Mouse (Mus musculus): ENCODE data around the gene Atp8a2. TPM values are rescaled to one million over a fixed set of nuclear protein-coding genes. Genes with fewer than 3 reads are reported as not detected.

Gene Atp8a2
- total and polyA plus RNA-seq, 3 experiments = 0.11 TPM; not detected in 2

- TF ChIP-seq GATA1 (IDR thresholded peaks at IDR 0.05; ENCODE audit: borderline replicate concordance, low read length) (no peak), CTCF (IDR thresholded peaks at IDR 0.05; ENCODE audit: low read depth, low read length) (no peak), GATA2 (IDR thresholded peaks at IDR 0.05; ENCODE audit: borderline replicate concordance, low read depth, low read length) (no peak), TAL1 (conservative IDR thresholded peaks at IDR 0.05; ENCODE audit: low read depth, low read length) (no peak), POLR2AphosphoS5 (IDR thresholded peaks at IDR 0.05; ENCODE audit: insufficient replicate concordance, low read depth, low read length) (no peak)
- no peak for DNase-seq (ENCODE audit: low spot score)
- ATAC-seq (ENCODE audit: extremely low read depth, insufficient number of reproducible peaks, low FRiP score, poor library complexity, severe bottlenecking) = no peak
Observed at GRCm38 (mm10) chr14:60086254-60086807, 110.6 kb downstream of the Atp8a2 start.

DNA sequence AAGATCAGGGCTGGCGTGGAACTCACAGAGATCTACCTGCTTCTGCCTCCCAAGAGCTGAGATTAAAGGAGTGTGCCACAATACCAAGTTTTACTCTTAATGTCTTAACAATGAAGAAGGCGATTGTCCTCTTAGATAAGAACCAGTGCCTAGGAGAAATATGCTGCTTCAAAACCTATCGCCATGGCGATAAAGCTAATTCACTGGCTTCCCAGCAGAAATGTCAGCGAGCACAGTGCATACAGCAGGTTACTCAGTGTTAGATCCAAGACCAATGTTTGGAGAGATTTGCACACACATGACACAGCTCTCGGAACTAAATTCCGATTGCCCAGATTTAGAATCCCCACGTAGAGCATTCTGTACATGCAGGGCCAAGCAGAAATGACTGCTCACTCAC is 114.2 kb downstream of the Atp8a2 start:
- Histone ChIP-seq H3K36me3 (replicated peaks) (no peaks in the 10 kb centered on the region), H3K4me1 (ENCODE audit: insufficient read depth, low read depth, low read length) (no peaks in the 10 kb centered on the region), H3K4me3 (ENCODE audit: low read depth, low read length) (no peak overlapping the region), H3K9me3 (replicated peaks) (no peaks in the 10 kb centered on the region), H3K27me3 (ENCODE audit: insufficient read depth, low read length) (no peaks in the 10 kb centered on the region)
- DNase-seq (ENCODE audit: low spot score) = no peak
- no peak for TF ChIP-seq CTCF (IDR thresholded peaks at IDR 0.05; ENCODE audit: low read depth, low read length)
- TF ChIP-seq GATA1 (IDR thresholded peaks at IDR 0.05; ENCODE audit: borderline replicate concordance, low read length) = no peak
- TF ChIP-seq POLR2AphosphoS5 (IDR thresholded peaks at IDR 0.05; ENCODE audit: insufficient replicate concordance, low read depth, low read length) = no peak
- no peak for TF ChIP-seq GATA2 (IDR thresholded peaks at IDR 0.05; ENCODE audit: borderline replicate concordance, low read depth, low read length)
- TF ChIP-seq TAL1 (conservative IDR thresholded peaks at IDR 0.05; ENCODE audit: low read depth, low read length) = no peak
- no peak for ATAC-seq (ENCODE audit: extremely low read depth, insufficient number of reproducible peaks, low FRiP score, poor library complexity, severe bottlenecking)

More at GRCm38 (mm10) chr14:60086254-60086807, 110.6 kb downstream of the Atp8a2 start:
- Histone ChIP-seq H3K9me3 (replicated peaks) (no peaks in the 10 kb centered on the region), H3K4me1 (ENCODE audit: insufficient read depth, low read depth, low read length) (no peaks in the 10 kb centered on the region), H3K36me3 (replicated peaks) (no peaks in the 10 kb centered on the region), H3K27me3 (ENCODE audit: insufficient read depth, low read length) (no peaks in the 10 kb centered on the region), H3K4me3 (ENCODE audit: low read depth, low read length) (no peak overlapping the region)

GRCm38 (mm10) chr14:60072496-60072895 is 124.5 kb downstream of the Atp8a2 start:
- Histone ChIP-seq H3K27me3 (ENCODE audit: insufficient read depth, low read length) (no peaks in the 10 kb centered on the region), H3K4me1 (ENCODE audit: insufficient read depth, low read depth, low read length) (no peaks in the 10 kb centered on the region), H3K4me3 (ENCODE audit: low read depth, low read length) (no peak overlapping the region), H3K36me3 (replicated peaks) (no peaks in the 10 kb centered on the region), H3K9me3 (replicated peaks) (no peaks in the 10 kb centered on the region)
- no peak for TF ChIP-seq CTCF (IDR thresholded peaks at IDR 0.05; ENCODE audit: low read depth, low read length)
- no peak for TF ChIP-seq GATA2 (IDR thresholded peaks at IDR 0.05; ENCODE audit: borderline replicate concordance, low read depth, low read length)
- TF ChIP-seq GATA1 (IDR thresholded peaks at IDR 0.05; ENCODE audit: borderline replicate concordance, low read length) = no peak
- TF ChIP-seq POLR2AphosphoS5 (IDR thresholded peaks at IDR 0.05; ENCODE audit: insufficient replicate concordance, low read depth, low read length) = no peak
- TF ChIP-seq TAL1 (conservative IDR thresholded peaks at IDR 0.05; ENCODE audit: low read depth, low read length) = no peak
- ATAC-seq (ENCODE audit: extremely low read depth, insufficient number of reproducible peaks, low FRiP score, poor library complexity, severe bottlenecking) (no peak), DNase-seq (ENCODE audit: low spot score) (no peak)

- no peaks in the 10 kb centered on the region for H3K27me3 ChIP-seq (ENCODE audit: insufficient read depth, low read length)
- ATAC-seq (ENCODE audit: extremely low read depth, insufficient number of reproducible peaks, low FRiP score, poor library complexity, severe bottlenecking) = no peak
Observed at GRCm38 (mm10) chr14:60065186-60065585, 131.8 kb downstream of the Atp8a2 start.

DNA sequence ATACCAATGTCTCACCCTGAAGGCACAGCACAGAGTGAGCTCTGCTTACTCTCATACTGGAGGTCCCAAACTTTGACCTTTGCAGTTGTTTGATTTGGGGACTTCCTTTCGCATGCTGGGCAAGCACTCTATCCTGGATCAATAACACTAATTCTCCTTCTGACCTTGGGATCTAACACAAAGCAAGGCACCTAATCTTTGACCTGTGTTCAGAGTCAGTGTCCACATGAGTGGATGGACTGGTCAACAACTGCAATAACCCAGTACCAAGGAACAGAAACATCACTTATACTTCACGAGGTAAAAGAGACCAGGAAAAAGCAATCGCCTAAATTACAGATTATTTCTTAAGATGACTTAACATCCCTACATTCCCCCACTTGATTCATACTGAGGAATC is 136.0 kb downstream of the Atp8a2 start:
- H3K4me3 ChIP-seq (ENCODE audit: low read depth, low read length) = no peak overlapping the region
- no peaks in the 10 kb centered on the region for H3K36me3 ChIP-seq (replicated peaks)
- DNase-seq (ENCODE audit: low spot score) (no peak), ATAC-seq (ENCODE audit: extremely low read depth, insufficient number of reproducible peaks, low FRiP score, poor library complexity, severe bottlenecking) (no peak)
- TF ChIP-seq CTCF (IDR thresholded peaks at IDR 0.05; ENCODE audit: low read depth, low read length) = no peak
- TF ChIP-seq POLR2AphosphoS5 (IDR thresholded peaks at IDR 0.05; ENCODE audit: insufficient replicate concordance, low read depth, low read length) = no peak
- no peak for TF ChIP-seq TAL1 (conservative IDR thresholded peaks at IDR 0.05; ENCODE audit: low read depth, low read length)
- TF ChIP-seq GATA2 (IDR thresholded peaks at IDR 0.05; ENCODE audit: borderline replicate concordance, low read depth, low read length) = no peak
- TF ChIP-seq GATA1 (IDR thresholded peaks at IDR 0.05; ENCODE audit: borderline replicate concordance, low read length) = no peak
- H3K4me1 ChIP-seq (ENCODE audit: insufficient read depth, low read depth, low read length) = no peaks in the 10 kb centered on the region
- no peaks in the 10 kb centered on the region for H3K27me3 ChIP-seq (ENCODE audit: insufficient read depth, low read length)
- H3K9me3 ChIP-seq (replicated peaks) = no peaks in the 10 kb centered on the region

More at GRCm38 (mm10) chr14:60065186-60065585, 131.8 kb downstream of the Atp8a2 start:
- DNase-seq (ENCODE audit: low spot score) = no peak
- Histone ChIP-seq H3K9me3 (replicated peaks) (no peaks in the 10 kb centered on the region), H3K36me3 (replicated peaks) (no peaks in the 10 kb centered on the region), H3K4me1 (ENCODE audit: insufficient read depth, low read depth, low read length) (no peaks in the 10 kb centered on the region), H3K4me3 (ENCODE audit: low read depth, low read length) (no peak overlapping the region)
- no peak for TF ChIP-seq GATA2 (IDR thresholded peaks at IDR 0.05; ENCODE audit: borderline replicate concordance, low read depth, low read length)
- no peak for TF ChIP-seq TAL1 (conservative IDR thresholded peaks at IDR 0.05; ENCODE audit: low read depth, low read length)

GRCm38 (mm10) chr14:60058867-60059266 is 138.1 kb downstream of the Atp8a2 start:
- ATAC-seq (ENCODE audit: extremely low read depth, insufficient number of reproducible peaks, low FRiP score, poor library complexity, severe bottlenecking) = no peak
- no peak for DNase-seq (ENCODE audit: low spot score)

More at GRCm38 (mm10) chr14:60058867-60059266, 138.1 kb downstream of the Atp8a2 start:
- Histone ChIP-seq H3K9me3 (replicated peaks) (no peaks in the 10 kb centered on the region), H3K4me3 (ENCODE audit: low read depth, low read length) (no peak overlapping the region), H3K27me3 (ENCODE audit: insufficient read depth, low read length) (no peaks in the 10 kb centered on the region), H3K36me3 (replicated peaks) (no peaks in the 10 kb centered on the region), H3K4me1 (ENCODE audit: insufficient read depth, low read depth, low read length) (no peaks in the 10 kb centered on the region)
- TF ChIP-seq POLR2AphosphoS5 (IDR thresholded peaks at IDR 0.05; ENCODE audit: insufficient replicate concordance, low read depth, low read length) (no peak), CTCF (IDR thresholded peaks at IDR 0.05; ENCODE audit: low read depth, low read length) (no peak), TAL1 (conservative IDR thresholded peaks at IDR 0.05; ENCODE audit: low read depth, low read length) (no peak), GATA1 (IDR thresholded peaks at IDR 0.05; ENCODE audit: borderline replicate concordance, low read length) (no peak), GATA2 (IDR thresholded peaks at IDR 0.05; ENCODE audit: borderline replicate concordance, low read depth, low read length) (no peak)
